8 mouse cellular contexts compared by ENCODE assay signal in genomic region chr6:134639210-134639609, GRCm38 (mm10). TPM values are rescaled to one million over a fixed set of nuclear protein-coding genes. Genes with fewer than 3 reads are reported as not detected.
DNase-seq lines count a peak whose midpoint lies in the region; TF ChIP-seq lines count a peak whose summit lies in the region.

Borcs5 (plus strand) TSS chr6:134639510.

- TF ChIP-seq CTCF in kidney, adult 2 months (conservative IDR thresholded peaks at IDR 0.05; ENCODE audit: insufficient read depth, insufficient read length, low read depth, low read length), result no peak
- no peak for TF ChIP-seq CTCF in small intestine, adult 2 months (IDR thresholded peaks at IDR 0.05; ENCODE audit: extremely low read depth, insufficient read length, insufficient replicate concordance, low read depth, low read length)

- peaks cover 4% of the 10 kb centered on the region; the same call in 1 of the 2 replicates for H3K4me1 ChIP-seq in kidney, adult 2 months (ENCODE audit: control insufficient read depth, insufficient read depth, low read length)
- no peaks in the 10 kb centered on the region for H3K4me1 ChIP-seq in small intestine, adult 2 months (ENCODE audit: control insufficient read depth, insufficient read depth, insufficient read length, low read length)

- 95% methylated on average over 3 of the region's 3 CpGs for WGBS in kidney, adult 2 months
- WGBS in small intestine, adult 2 months, result 89% methylated on average over 3 of the region's 3 CpGs

- no peak within 1 kb of the TSS for H3K27ac ChIP-seq in kidney, adult 2 months (ENCODE audit: insufficient read depth, low read depth, low read length)
- no peak within 1 kb of the TSS for H3K27ac ChIP-seq in small intestine, adult 2 months (ENCODE audit: insufficient read depth, low read depth, low read length)

- intact Hi-C loops in gastrocnemius, postnatal 36 days (cut with DNase I), result no loop called here

- no peak within 1 kb of the TSS for H3K4me3 ChIP-seq in kidney, adult 2 months (ENCODE audit: insufficient read depth, low read depth, low read length)
- no peak within 1 kb of the TSS for H3K4me3 ChIP-seq in small intestine, adult 2 months (ENCODE audit: low read depth, low read length)

- no peaks in the 10 kb centered on the region for H3K27me3 ChIP-seq in kidney, adult 2 months (replicated peaks; ENCODE audit: control insufficient read depth, insufficient read depth, low read length)
- no peaks in the 10 kb centered on the region for H3K27me3 ChIP-seq in small intestine, adult 2 months (ENCODE audit: control insufficient read depth, insufficient read depth, low read length)

- H3K36me3 ChIP-seq in kidney, adult 2 months (ENCODE audit: control insufficient read depth, insufficient read depth, low read length), result no peaks in the 10 kb centered on the region
- H3K36me3 ChIP-seq in small intestine, adult 2 months (ENCODE audit: control insufficient read depth, insufficient read depth, low read length), result peaks cover under 1% of the 10 kb centered on the region; the same call in 1 of the 2 replicates

- no peak for DNase-seq in kidney, adult 2 months
- no peak for DNase-seq in kidney, adult 18-20 months
- no peak for DNase-seq in adrenal gland, postnatal 10 days
- no peak for DNase-seq in gastrocnemius, postnatal 36 days
- no peak for DNase-seq in left cerebral cortex, adult 8-10 months (ENCODE audit: low spot score in 2 of 2)
- DNase-seq in cerebellum, adult 9-10 months, result no peak
- no peak for DNase-seq in testis, postnatal 14 days (ENCODE audit: low spot score)

- no peak for TF ChIP-seq POLR2A in kidney, adult 2 months (IDR thresholded peaks at IDR 0.05; ENCODE audit: low read depth, low read length)
- no peak for TF ChIP-seq POLR2A in small intestine, adult 2 months (IDR thresholded peaks at IDR 0.05; ENCODE audit: low read depth, low read length)

RNA-seq across cellular contexts. Expression of gene Borcs5, which starts in this region (rescaled TPM):
- 14.5 and 15.1 TPM in 2 replicates for polyA plus RNA-seq in kidney, adult 2 months (2012; rRNA removed)
- 10 to 100 TPM; 11.3 to 14.4 TPM for total RNA-seq in adrenal gland, postnatal 10 days (2021)
- 10 to 100 TPM; 13.0 to 15.9 TPM for total RNA-seq in gastrocnemius, postnatal 36 days (2021)
- 10 to 100 TPM; 36.1 to 41.5 (median 38.2) TPM for total RNA-seq in left cerebral cortex, adult 8-10 months (2022)
- 7.8 and 12.5 TPM in 2 replicates for polyA plus RNA-seq in small intestine, adult 2 months (2012; rRNA removed)
